Mouse (Mus musculus) forebrain, postnatal 0 days (tissue): ENCODE data around the gene H2-DMa. TPM values are rescaled to one million over a fixed set of nuclear protein-coding genes. Genes with fewer than 3 reads are reported as not detected.

ENCODE experiments used
- ATAC-seq: fragments of 200-750 bp; cut with Nextera tagmentation; 2 replicates; pipeline ENCODE4 v1.8.0; 2017; ENCODE audit warnings: mild to moderate bottlenecking, moderate library complexity
- DNase-seq: peaks from one replicate; pipeline ENCODE4 v3.0.0-alpha.2; 2015
- H3K27ac ChIP-seq: fragments of 300-500 bp; sonication (generic); 2 replicates; pipeline ENCODE4 v1.5.1; 2014; ENCODE audit warnings: low read depth, mild to moderate bottlenecking, antibody characterized with exemption, low read length, moderate library complexity, mixed read lengths
- H3K27me3 ChIP-seq: fragments of 300-500 bp; sonication (generic); 2 replicates; pipeline ENCODE4 v1.6.1; 2014; ENCODE audit warnings: mild to moderate bottlenecking, low read length, mixed read lengths; ENCODE audit not compliant: insufficient read depth
- H3K36me3 ChIP-seq: fragments of 300-500 bp; sonication (generic); 2 replicates; pipeline ENCODE4 v1.6.1; 2014; ENCODE audit warnings: mild to moderate bottlenecking, moderate library complexity; ENCODE audit not compliant: insufficient read depth
- H3K4me1 ChIP-seq: fragments of 300-500 bp; sonication (generic); 2 replicates; pipeline ENCODE4 v1.6.1; 2014; ENCODE audit warnings: antibody characterized with exemption; ENCODE audit not compliant: insufficient read depth
- H3K4me2 ChIP-seq: fragments of 300-500 bp; sonication (generic); 2 replicates; pipeline ENCODE4 v1.6.1; 2014; ENCODE audit warnings: low read depth, mild to moderate bottlenecking, moderate library complexity
- H3K4me3 ChIP-seq: fragments of 300-500 bp; sonication (generic); 2 replicates; pipeline ENCODE4 v1.5.1; 2014; ENCODE audit warnings: low read depth, low read length, mixed read lengths
- H3K9ac ChIP-seq: fragments of 300-500 bp; sonication (generic); 2 replicates; pipeline ENCODE4 v1.6.1; 2014; ENCODE audit warnings: mild to moderate bottlenecking
- H3K9me3 ChIP-seq: fragments of 300-500 bp; sonication (generic); 2 replicates; pipeline ENCODE4 v1.6.1; 2016; ENCODE audit warnings: low read length
- CTCF ChIP-seq: sonication (generic); IDR thresholded peaks from 2 replicates; pipeline ENCODE4 v1.5.1; 2016; ENCODE audit warnings: antibody characterized with exemption, control low read depth, low read depth
- WGBS: fragments of 180-500 bp; shearing (Covaris S2); extraction: QIAGEN DNeasy Blood & Tissue Kit; methylation state at CpG from one replicate; pipeline ENCODE4 v1.1.7; 2014; 5-methylcytosine and 5-hydroxymethylcytosine counted together
- polyA plus RNA-seq: library from polyadenylated mRNA; unstranded; fragments of >200 nt; fragmentation: Nextera tagmentation; extraction: Ambion mirVana; gene quantifications from 2 replicates; pipeline ENCODE4 v1.2.1, GENCODE M21; 2015
- total RNA-seq: library from RNA; depleted of rRNA; stranded (reverse); fragments of >200 nt; gene quantifications from 2 replicates; pipeline ENCODE4 v1.2.3, GENCODE M21; 2014

The H2-DMa gene
- total and polyA plus RNA-seq, 2 experiments from 2014 or later, result 23.5 to 25.7 TPM

- no peak for TF ChIP-seq CTCF
- ATAC-seq (no peak), DNase-seq (no peak)
- Histone ChIP-seq H3K4me2 (no peak overlapping the region), H3K27me3 (no peaks in the 10 kb centered on the region), H3K27ac (no peak overlapping the region), H3K9ac (no peak overlapping the region), H3K4me1 (no peaks in the 10 kb centered on the region), H3K4me3 (no peak overlapping the region), H3K36me3 (no peaks in the 10 kb centered on the region), H3K9me3 (no peaks in the 10 kb centered on the region)
- 85% methylated on average over 19 of the region's 19 CpGs for WGBS
Observed at GRCm38 (mm10) chr17:34130073-34130947, 11.0 kb downstream of the H2-DMa start.

- 74% methylated on average over 7 of the region's 7 CpGs for WGBS
- Histone ChIP-seq H3K9ac (no peak overlapping the region), H3K4me1 (0 out of 2 replicates have a peak, but pooled peaks cover 5% of the 10 kb centered on the region), H3K4me2 (no peak overlapping the region), H3K27me3 (no peaks in the 10 kb centered on the region), H3K36me3 (no peaks in the 10 kb centered on the region), H3K9me3 (no peaks in the 10 kb centered on the region), H3K4me3 (no peak overlapping the region), H3K27ac (no peak overlapping the region)
- ATAC-seq (no peak), DNase-seq (no peak)
- no peak for TF ChIP-seq CTCF
Observed at GRCm38 (mm10) chr17:34131911-34132310, 12.6 kb downstream of the H2-DMa start.

GRCm38 (mm10) chr17:34133289-34133688 lies 13.9 kb downstream of the H2-DMa start:
- H3K9me3 ChIP-seq, result no peaks in the 10 kb centered on the region
- no peak overlapping the region for H3K27ac ChIP-seq

GRCm38 (mm10) chr17:34134451-34134850 lies 15.1 kb downstream of the H2-DMa start:
- Histone ChIP-seq H3K4me3 (no peak overlapping the region), H3K27ac (no peak overlapping the region), H3K4me2 (no peak overlapping the region), H3K9ac (no peak overlapping the region), H3K36me3 (no peaks in the 10 kb centered on the region), H3K27me3 (peaks cover 14% of the 10 kb centered on the region), H3K9me3 (no peaks in the 10 kb centered on the region), H3K4me1 (0 out of 2 replicates have a peak, but pooled peaks cover 5% of the 10 kb centered on the region)
- peak; percentile 16; the same call in 1 of the 2 replicates for TF ChIP-seq CTCF
- 83% methylated on average over 3 of the region's 3 CpGs for WGBS
- no peak for DNase-seq
- ATAC-seq, result no peak

More at GRCm38 (mm10) chr17:34133289-34133688, 13.9 kb downstream of the H2-DMa start:
- peaks cover 2% of the 10 kb centered on the region; the same call in 1 of the 2 replicates for H3K27me3 ChIP-seq
- ATAC-seq (no peak), DNase-seq (no peak)
- TF ChIP-seq CTCF, result peak; percentile 52
- H3K36me3 ChIP-seq, result no peaks in the 10 kb centered on the region
- no peak overlapping the region for H3K4me3 ChIP-seq
- no peak overlapping the region for H3K9ac ChIP-seq
- H3K4me2 ChIP-seq, result no peak overlapping the region
- WGBS, result 88% methylated on average over 11 of the region's 11 CpGs
- H3K4me1 ChIP-seq, result 0 out of 2 replicates have a peak, but pooled peaks cover 5% of the 10 kb centered on the region

- Histone ChIP-seq H3K4me3 (peak overlapping the region; percentile 30), H3K27ac (no peak overlapping the region), H3K36me3 (no peaks in the 10 kb centered on the region), H3K9me3 (no peaks in the 10 kb centered on the region), H3K27me3 (peaks cover 25% of the 10 kb centered on the region), H3K4me2 (peak overlapping the region; percentile 55), H3K4me1 (0 out of 2 replicates have a peak, but pooled peaks cover 5% of the 10 kb centered on the region), H3K9ac (peak overlapping the region; percentile 15)
- TF ChIP-seq CTCF, result peak; percentile 99
- ATAC-seq (peak; percentile 99), DNase-seq (peak; percentile 98)
- 8% methylated on average over 31 of the region's 31 CpGs for WGBS
Observed at GRCm38 (mm10) chr17:34135297-34136224, 16.2 kb downstream of the H2-DMa start.

GRCm38 (mm10) chr17:34137601-34138000 lies 18.3 kb downstream of the H2-DMa start:
- H3K36me3 ChIP-seq, result no peaks in the 10 kb centered on the region
- peaks cover 34% of the 10 kb centered on the region for H3K27me3 ChIP-seq
- DNase-seq (no peak), ATAC-seq (no peak)
- no peak overlapping the region for H3K4me3 ChIP-seq
- no peak overlapping the region for H3K27ac ChIP-seq
- no peak overlapping the region for H3K4me2 ChIP-seq
- no peak for TF ChIP-seq CTCF
- no peak overlapping the region for H3K9ac ChIP-seq
- 0 out of 2 replicates have a peak, but pooled peaks cover 5% of the 10 kb centered on the region for H3K4me1 ChIP-seq
- no peaks in the 10 kb centered on the region for H3K9me3 ChIP-seq
- 78% methylated on average over 7 of the region's 7 CpGs for WGBS
